Mouse (Mus musculus): Measurements from ENCODE around the gene Mlec.

- no peak for TF ChIP-seq POLR2A (IDR thresholded peaks at IDR 0.05; ENCODE audit: borderline replicate concordance, insufficient read depth, low read length)
- TF ChIP-seq CTCF (IDR thresholded peaks at IDR 0.05; ENCODE audit: borderline replicate concordance, insufficient read depth, low read depth, low read length), result no peak
These were observed 33.3 kb downstream of the Mlec start for GRCm38 (mm10) chr5:115124690-115125089.

Measured in cerebellum, adult 2 months (tissue).